Mouse (Mus musculus) limb, embryonic 11.5 days (tissue): ENCODE results near the gene Cdcp2. TPM values are rescaled to one million over a fixed set of nuclear protein-coding genes. Genes with fewer than 3 reads are reported as not detected.

ENCODE experiments used
- ATAC-seq: fragments of 200-750 bp; cut with Nextera tagmentation; 2 replicates; pipeline ENCODE4 v1.8.0; 2017; ENCODE audit warnings: low read depth; ENCODE audit not compliant: insufficient number of reproducible peaks, low FRiP score, low TSS enrichment
- DNase-seq: peaks from one replicate; pipeline ENCODE4 v3.0.0-alpha.2; 2015; ENCODE audit warnings: low spot score
- H3K27ac ChIP-seq: fragments of 300-500 bp; sonication (generic); replicated peaks from 2 replicates; pipeline ENCODE4 v1.5.1; 2014; ENCODE audit warnings: low read depth, mild to moderate bottlenecking, low read length
- H3K27me3 ChIP-seq: fragments of 300-500 bp; sonication (generic); 2 replicates; pipeline ENCODE4 v1.6.1; 2014; ENCODE audit warnings: mild to moderate bottlenecking, low read length, mixed read lengths; ENCODE audit not compliant: control insufficient read depth, insufficient read depth
- H3K36me3 ChIP-seq: fragments of 300-500 bp; sonication (generic); 2 replicates; pipeline ENCODE4 v1.6.1; 2014; ENCODE audit warnings: mild to moderate bottlenecking, low read length, moderate library complexity, mixed read lengths; ENCODE audit not compliant: control insufficient read depth, insufficient read depth
- H3K4me1 ChIP-seq: fragments of 300-500 bp; sonication (generic); 2 replicates; pipeline ENCODE4 v1.6.1; 2014; ENCODE audit warnings: low read length, mixed read lengths; ENCODE audit not compliant: control insufficient read depth, insufficient read depth
- H3K4me2 ChIP-seq: fragments of 300-500 bp; sonication (generic); 2 replicates; pipeline ENCODE4 v1.6.1; 2014; ENCODE audit warnings: low read depth, mild to moderate bottlenecking, moderate library complexity; ENCODE audit not compliant: severe bottlenecking
- H3K4me3 ChIP-seq: fragments of 300-500 bp; sonication (generic); 2 replicates; pipeline ENCODE4 v1.5.1; 2014; ENCODE audit warnings: low read depth, low read length
- H3K9ac ChIP-seq: fragments of 300-500 bp; sonication (generic); 2 replicates; pipeline ENCODE4 v1.6.1; 2014; ENCODE audit warnings: mild to moderate bottlenecking, low read length
- H3K9me3 ChIP-seq: fragments of 300-500 bp; sonication (generic); 2 replicates; pipeline ENCODE4 v1.6.1; 2016; ENCODE audit warnings: low read length; ENCODE audit not compliant: control insufficient read depth
- WGBS: fragments of 180-500 bp; shearing (Covaris S2); extraction: QIAGEN DNeasy Blood & Tissue Kit; methylation state at CpG from one replicate; pipeline ENCODE4 v1.1.7; 2014; 5-methylcytosine and 5-hydroxymethylcytosine counted together
- polyA plus RNA-seq: library from polyadenylated mRNA; unstranded; fragments of >200 nt; fragmentation: Nextera tagmentation; extraction: Ambion mirVana; gene quantifications from 2 replicates; pipeline ENCODE4 v1.2.1, GENCODE M21; 2014

The Cdcp2 gene
- polyA plus RNA-seq, 1 experiment from 2014 or later: not detected

DNA sequence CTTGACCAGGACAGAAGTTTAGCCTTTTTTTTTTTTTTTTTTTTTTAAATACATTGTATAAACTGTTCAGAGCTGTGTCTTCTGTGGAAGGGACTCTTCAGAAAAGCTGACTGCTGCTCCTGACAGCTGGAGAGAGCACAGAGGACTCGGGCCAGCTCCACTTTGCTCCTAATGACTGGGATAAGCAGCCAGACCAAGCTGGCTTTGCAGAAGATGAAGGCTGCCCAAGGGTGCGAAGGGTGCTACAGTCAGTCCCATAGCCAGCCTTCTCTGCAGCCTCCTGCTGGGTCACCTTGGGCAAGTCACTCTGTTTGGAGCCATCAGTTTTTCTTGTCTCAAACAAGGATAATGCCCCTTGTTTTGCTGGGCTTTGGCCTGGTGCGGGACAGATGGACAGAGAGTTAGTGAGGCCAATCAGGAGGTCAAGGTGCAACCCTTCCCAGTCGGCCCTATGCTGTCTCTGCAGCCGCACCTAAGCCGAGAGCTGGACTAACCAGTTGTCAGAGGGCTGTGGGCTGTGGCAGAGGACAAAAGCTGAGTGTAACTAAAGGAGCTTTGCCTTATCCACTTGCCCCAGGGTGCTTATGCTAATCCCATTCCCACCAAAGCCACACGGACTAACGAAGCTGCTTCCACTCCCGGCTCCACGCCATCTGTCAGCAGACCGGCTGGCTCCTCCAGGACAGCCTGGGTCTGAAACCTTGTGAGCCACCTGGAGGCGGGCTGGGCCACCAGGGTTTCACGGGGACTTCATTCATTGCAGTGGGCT is 31.4 kb downstream of the Cdcp2 start:
- Histone ChIP-seq H3K27me3 (no peaks in the 10 kb centered on the region), H3K9ac (no peak overlapping the region), H3K4me2 (no peak overlapping the region), H3K4me3 (no peak overlapping the region), H3K9me3 (no peaks in the 10 kb centered on the region), H3K4me1 (peaks cover 26% of the 10 kb centered on the region), H3K27ac (no peak overlapping the region), H3K36me3 (no peaks in the 10 kb centered on the region)
- WGBS: 19% methylated on average over 13 of the region's 13 CpGs
- ATAC-seq: no peak
- DNase-seq: peak; percentile 57

DNA sequence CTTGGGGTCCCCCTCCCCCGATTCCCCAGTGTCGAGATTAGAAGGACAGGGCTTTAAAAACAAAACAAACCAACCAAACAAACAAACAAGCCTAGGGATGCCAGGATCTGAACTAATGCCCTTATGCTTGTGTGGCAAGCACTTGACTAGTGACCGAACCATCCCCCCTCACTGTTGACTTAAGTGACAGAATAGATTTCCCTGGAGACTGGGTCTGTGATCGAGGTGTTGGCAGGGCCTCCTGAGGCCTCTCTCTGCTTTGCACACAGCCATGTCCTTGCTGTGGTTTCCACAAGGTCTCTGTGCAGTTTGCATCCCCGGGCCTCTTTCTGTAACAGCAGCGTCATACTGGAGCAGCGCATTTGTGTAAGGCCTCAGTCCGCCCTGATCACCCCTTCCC is 32.7 kb downstream of the Cdcp2 start:
- no peak overlapping the region for H3K4me2 ChIP-seq
- H3K9me3 ChIP-seq: no peaks in the 10 kb centered on the region
- ATAC-seq (no peak), DNase-seq (no peak)
- H3K27ac ChIP-seq: no peak overlapping the region
- no peaks in the 10 kb centered on the region for H3K27me3 ChIP-seq
- H3K4me1 ChIP-seq: peaks cover 24% of the 10 kb centered on the region
- H3K9ac ChIP-seq: no peak overlapping the region
- 85% methylated on average over 8 of the region's 8 CpGs for WGBS
- H3K36me3 ChIP-seq: no peaks in the 10 kb centered on the region
- no peak overlapping the region for H3K4me3 ChIP-seq

DNA sequence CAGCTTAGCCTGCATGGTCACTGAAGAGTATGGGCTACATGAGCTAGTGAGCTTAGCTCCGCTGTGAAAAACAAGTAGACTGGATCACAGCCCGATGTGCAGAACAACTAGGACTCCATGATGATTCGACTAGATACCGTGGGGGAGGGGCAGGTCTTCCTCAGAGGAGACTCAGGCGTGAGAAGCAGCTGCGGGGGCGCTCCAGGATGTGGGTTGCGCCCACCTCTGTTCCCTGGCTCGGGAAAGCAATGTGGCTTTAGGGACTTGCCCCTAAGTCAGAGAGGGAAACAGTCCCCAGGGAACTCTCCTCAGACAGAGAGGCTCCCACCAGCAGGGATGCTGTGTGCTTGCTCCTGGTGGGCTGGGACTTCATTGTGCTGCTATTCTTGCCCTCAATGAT is 33.8 kb downstream of the Cdcp2 start:
- no peak overlapping the region for H3K27ac ChIP-seq

DNA sequence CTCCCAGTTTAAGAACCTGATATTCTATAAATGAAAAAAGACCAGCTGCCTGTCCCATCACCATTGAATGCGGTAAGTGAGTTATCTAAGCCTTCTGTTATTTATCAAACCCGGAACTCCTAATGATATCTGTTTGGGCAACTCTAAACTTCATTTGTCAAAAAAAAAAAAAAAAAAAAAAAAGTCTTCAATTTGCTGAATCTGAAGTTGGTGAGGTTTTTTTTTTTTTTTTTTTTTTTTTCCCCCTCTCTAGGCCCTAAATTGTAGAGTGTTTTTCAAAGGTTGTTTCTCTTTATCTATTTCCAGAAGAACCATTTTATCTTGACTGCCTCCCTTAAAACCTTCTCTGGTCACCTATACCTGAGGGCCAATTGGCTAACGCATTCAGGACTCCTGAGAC is 38.2 kb downstream of the Cdcp2 start:
- H3K9ac ChIP-seq: no peak overlapping the region
- DNase-seq: no peak
- H3K27me3 ChIP-seq: no peaks in the 10 kb centered on the region
- no peak overlapping the region for H3K4me2 ChIP-seq
- H3K4me3 ChIP-seq: no peak overlapping the region
- no peak overlapping the region for H3K27ac ChIP-seq
- no peaks in the 10 kb centered on the region for H3K36me3 ChIP-seq
- WGBS: 85% methylated on average over 3 of the region's 3 CpGs
- no peak for ATAC-seq
- peaks cover 53% of the 10 kb centered on the region for H3K4me1 ChIP-seq
- no peaks in the 10 kb centered on the region for H3K9me3 ChIP-seq

More for the DNA sequence above, 33.8 kb downstream of the Cdcp2 start:
- Histone ChIP-seq H3K4me3 (no peak overlapping the region), H3K9me3 (no peaks in the 10 kb centered on the region), H3K4me2 (no peak overlapping the region), H3K27me3 (no peaks in the 10 kb centered on the region), H3K36me3 (no peaks in the 10 kb centered on the region), H3K9ac (no peak overlapping the region), H3K4me1 (peaks cover 26% of the 10 kb centered on the region)
- no peak for DNase-seq
- WGBS: 34% methylated on average over 9 of the region's 9 CpGs
- no peak for ATAC-seq

DNA sequence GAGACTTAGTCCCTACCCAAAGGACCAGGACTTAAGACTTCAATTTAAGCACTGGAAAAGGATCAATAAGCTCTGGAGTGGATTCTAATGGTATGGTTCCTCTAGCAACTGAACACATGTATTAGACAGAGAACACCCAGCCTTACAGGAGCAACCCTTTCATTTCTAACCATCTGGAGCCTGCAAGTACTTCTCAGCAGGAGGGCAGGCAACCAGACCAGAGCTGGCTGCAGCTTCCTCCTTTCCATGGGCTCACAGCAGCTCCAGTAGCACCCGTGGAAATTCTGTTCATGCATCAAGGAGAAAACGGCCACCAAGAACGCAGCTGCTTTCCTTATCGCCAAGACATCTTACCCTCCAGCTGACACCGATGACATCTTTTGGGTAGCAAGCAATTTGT is 39.0 kb downstream of the Cdcp2 start:
- ATAC-seq (no peak), DNase-seq (no peak)
- no peak overlapping the region for H3K4me2 ChIP-seq
- no peaks in the 10 kb centered on the region for H3K9me3 ChIP-seq
- peaks cover 57% of the 10 kb centered on the region for H3K4me1 ChIP-seq
- H3K27ac ChIP-seq: peak overlapping the region; percentile 52; the same call in 1 of the 2 replicates
- no peak overlapping the region for H3K4me3 ChIP-seq
- no peaks in the 10 kb centered on the region for H3K36me3 ChIP-seq
- H3K27me3 ChIP-seq: no peaks in the 10 kb centered on the region
- no peak overlapping the region for H3K9ac ChIP-seq
- WGBS: 69% methylated on average over 5 of the region's 5 CpGs

DNA sequence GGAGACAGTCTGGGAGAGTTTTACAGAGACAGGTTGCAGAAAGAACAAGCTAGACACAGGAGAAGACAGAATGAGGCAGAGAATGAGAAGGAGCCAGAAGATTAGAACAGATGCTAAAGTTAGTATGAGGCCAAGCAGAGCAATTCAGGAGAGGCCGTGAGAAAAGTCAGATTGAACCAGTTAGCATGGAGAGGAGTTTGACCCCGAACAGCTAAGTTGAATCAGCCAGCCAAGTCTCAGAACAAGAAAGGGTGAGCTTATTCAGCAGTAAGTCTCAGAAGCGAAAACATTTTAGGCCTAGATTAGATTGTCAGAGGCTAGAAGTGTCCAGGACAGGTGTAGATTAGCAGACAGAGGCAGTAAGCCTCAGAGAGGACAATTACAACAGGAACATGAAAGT is 39.8 kb downstream of the Cdcp2 start:
- no peak overlapping the region for H3K4me3 ChIP-seq
- no peaks in the 10 kb centered on the region for H3K27me3 ChIP-seq
- peaks cover 63% of the 10 kb centered on the region for H3K4me1 ChIP-seq
- DNase-seq (no peak), ATAC-seq (no peak)
- H3K36me3 ChIP-seq: no peaks in the 10 kb centered on the region
- no peak overlapping the region for H3K27ac ChIP-seq
- no peaks in the 10 kb centered on the region for H3K9me3 ChIP-seq
- H3K9ac ChIP-seq: no peak overlapping the region
- H3K4me2 ChIP-seq: no peak overlapping the region
- WGBS: 33% methylated on average over 3 of the region's 3 CpGs

DNA sequence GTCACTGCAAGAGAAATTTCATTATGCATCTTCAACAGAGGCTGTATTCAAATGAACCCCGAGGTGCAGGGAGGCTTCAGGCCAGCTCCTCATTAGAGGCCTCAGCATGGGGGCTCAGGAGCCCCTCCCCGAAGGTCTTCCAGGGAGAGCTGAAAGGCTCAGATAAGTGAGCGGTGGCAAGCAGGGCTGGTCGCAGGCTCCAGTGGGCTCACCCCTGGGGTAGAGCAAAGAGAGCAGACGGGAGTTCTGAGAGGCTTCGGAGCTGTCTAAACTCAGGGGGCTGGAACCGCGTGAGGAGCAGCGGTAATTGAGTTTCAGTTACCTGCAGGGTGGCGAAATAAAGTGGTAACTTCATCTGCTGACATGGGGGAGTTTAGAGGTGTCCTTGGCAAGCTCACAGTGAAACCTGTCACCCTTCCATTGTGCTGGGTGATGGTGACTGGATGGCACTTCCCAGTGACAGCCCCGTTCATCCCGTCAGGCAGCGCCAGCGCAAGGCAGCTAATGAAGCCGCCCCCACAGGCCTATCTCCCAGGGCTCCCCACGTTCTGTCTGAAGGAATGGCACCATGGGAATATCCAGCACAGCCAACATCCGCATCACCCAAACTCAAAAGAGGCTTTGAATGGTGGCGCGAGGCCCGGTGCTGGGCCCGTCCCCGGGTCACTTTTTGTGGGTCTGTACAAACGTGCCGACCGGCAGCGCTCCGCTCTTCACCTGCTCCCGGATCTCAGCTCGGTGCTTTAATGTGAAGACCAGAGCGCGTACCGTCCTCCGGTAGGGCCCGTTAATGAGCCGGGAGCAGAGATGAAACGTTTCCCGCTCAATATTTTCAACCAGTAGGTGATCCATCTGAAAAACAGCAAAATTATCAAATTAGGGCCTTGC is 42.5 kb downstream of the Cdcp2 start:
- 15% methylated on average over 37 of the region's 37 CpGs for WGBS
- H3K4me2 ChIP-seq: peak overlapping the region; percentile 16; the same call in 1 of the 2 replicates
- H3K36me3 ChIP-seq: no peaks in the 10 kb centered on the region
- no peak overlapping the region for H3K4me3 ChIP-seq
- peaks cover 64% of the 10 kb centered on the region for H3K4me1 ChIP-seq
- H3K9me3 ChIP-seq: no peaks in the 10 kb centered on the region
- peak overlapping the region; percentile 89 for H3K27ac ChIP-seq
- peak; percentile 60 for DNase-seq
- no peaks in the 10 kb centered on the region for H3K27me3 ChIP-seq
- no peak for ATAC-seq
- H3K9ac ChIP-seq: 0 out of 2 replicates have a peak overlapping the region, but pooled peaks have one; percentile 1

DNA sequence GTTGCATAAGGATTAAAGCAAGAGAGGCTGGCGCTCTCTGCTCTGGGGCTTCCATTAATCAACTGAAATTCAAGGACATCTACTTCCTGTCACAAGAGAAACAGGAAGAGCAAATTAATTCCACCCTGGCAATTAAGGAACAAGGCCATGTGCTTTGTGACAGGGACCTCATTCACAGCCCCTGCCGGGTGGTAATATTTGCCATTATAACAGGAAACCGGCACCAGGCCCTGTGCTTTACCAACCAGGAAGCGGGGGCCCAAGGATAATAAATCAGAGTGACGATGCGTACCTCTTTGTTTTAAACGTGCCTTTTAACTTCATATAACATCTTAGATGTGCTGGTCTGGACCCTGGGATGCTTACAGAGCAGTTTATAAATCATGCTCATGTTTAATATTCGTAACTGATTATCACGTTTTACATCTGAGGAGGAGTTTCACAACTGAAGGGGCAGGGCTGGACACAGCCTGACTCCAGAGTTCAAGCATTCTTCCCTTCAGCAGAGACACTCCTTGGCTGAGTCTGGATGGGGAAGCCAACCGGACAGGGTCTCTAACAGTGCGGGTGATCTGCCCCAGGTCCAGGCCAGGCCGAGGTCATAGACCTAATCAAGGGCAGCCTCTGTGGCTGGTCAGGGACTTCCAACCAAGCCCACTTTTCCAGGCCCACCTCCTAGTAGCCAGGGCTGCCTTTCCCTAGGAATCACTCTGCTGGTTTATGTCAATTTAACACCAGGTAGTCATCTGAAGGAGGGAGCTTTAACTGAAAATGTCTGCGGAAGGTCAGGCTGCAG is 43.3 kb downstream of the Cdcp2 start:
- H3K4me2 ChIP-seq: peak overlapping the region; percentile 21; the same call in 1 of the 2 replicates
- 7% methylated on average over 13 of the region's 13 CpGs for WGBS
- H3K4me3 ChIP-seq: no peak overlapping the region
- peaks cover 64% of the 10 kb centered on the region for H3K4me1 ChIP-seq
- peak overlapping the region; percentile 89 for H3K27ac ChIP-seq
- no peak overlapping the region for H3K9ac ChIP-seq
- no peaks in the 10 kb centered on the region for H3K9me3 ChIP-seq
- no peaks in the 10 kb centered on the region; the same call in 1 of the 2 replicates for H3K36me3 ChIP-seq
- H3K27me3 ChIP-seq: no peaks in the 10 kb centered on the region
- peak; percentile 72 for DNase-seq
- ATAC-seq: peak; percentile 55; the same call in 1 of the 2 replicates
